Mouse (Mus musculus) naive thymus-derived CD4-positive, alpha-beta T cell, adult 2 months (primary cell): ENCODE measurements at regions not wholly inside any gene's neighbourhood (a gene's known extent, or its start where the extent isn't known, plus 50 kb on each side); places are given as distances from the start of the nearest gene placed in this dataset.

Experiments
- DNase-seq: peaks from one replicate; pipeline ENCODE4 v3.0.0-alpha.2; 2011; ENCODE audit warnings: low read depth

DNA sequence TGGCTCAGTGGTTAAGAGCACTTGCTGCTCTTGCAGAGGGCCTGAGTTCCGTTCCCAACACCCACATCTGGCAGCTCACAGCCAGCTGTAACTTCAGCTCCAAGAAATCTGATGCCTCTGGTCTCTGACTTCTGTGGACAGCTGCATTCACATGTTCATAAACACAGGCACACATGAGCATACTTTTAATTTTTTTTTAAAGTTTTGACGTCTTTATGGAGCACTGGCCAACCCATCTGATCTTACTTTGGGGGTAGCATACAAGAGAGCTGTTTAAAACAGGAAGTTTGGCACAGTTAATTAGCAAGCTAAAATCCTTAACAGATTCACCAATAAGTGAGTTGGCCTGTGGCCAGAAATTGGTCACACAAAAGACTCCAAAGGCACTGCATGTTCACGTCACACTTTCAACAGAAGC lies 81.2 kb upstream of the Atl2 start:
- no peak for DNase-seq

DNA sequence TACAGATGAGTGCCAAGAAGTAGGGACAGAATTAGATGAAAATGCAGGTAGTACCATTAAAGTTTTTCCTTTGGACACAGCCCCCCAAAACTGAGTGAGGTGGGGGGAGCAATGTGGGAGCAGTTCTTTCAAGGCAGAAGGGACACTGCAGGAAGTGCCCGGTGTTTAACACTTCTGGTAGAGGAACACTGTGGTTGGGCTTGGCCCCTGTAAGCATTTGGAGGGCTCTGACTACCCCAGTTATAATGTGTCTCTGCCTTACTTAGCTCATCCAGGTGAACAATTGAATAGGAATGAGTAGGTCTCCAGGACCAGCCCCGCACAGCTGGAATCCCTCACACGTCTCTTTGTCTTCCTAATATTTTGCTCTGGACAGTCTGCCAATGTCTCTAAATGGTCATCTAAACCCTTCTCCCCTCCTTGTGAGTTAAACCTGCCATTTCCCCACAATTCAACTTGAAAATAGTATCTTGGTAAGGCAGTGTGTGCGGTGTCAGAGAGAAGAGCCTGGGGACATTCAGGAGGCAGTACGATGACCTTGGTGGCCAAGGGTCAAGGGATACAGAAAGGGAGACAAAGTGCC lies 80.7 kb upstream of the Atl2 start:
- DNase-seq = no peak

DNA sequence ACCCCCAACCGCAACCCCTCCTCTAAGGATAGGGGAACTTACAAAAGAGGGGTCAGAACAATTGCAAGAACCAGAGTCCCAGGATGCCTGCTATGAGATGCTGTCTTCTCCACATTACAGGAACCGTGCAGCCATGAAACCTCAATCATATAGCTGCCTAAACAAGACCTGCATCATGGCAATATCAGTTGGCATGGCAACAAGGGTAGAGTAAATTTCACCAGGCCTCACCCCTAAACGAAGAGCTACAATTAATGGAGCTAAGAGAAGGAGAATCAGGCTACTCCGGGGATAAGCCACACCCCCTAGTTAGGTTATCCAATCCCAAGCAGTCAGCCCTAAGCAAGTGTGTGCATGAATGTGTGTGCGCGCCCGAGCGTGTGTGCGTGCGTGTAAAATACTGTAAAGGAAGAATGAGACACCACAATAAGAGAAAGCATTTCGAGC lies 80.1 kb upstream of the Atl2 start:
- peak; percentile 70 for DNase-seq

DNA sequence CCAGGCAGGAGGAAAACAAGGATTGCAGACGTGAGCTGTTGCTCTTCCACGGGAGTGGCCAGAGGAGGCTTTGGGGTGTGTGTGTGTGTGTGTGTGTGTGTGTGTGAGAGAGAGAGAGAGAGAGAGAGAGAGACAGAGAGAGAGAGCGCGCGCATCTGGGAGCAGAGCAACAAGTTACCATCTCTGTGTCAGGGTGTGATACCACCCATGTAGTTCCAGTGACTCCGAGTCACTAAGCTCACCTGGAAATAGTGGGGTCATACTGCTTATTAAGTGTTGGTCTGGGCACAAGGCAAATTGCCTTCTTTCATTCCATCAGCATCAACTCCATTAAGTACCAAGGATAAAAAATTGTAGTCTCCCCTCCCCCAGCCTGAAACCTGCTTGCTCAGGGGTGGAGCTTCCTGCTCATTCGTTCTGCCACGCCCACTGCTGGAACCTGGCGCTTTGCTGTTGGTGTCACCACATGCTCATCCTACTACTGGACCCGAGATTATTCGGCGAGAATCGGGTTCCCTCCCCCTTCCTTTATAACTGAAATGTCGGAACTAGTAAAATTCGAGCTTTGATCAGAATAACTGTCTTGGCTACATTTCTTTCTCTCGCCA lies 79.3 kb upstream of the Atl2 start:
- peak; percentile 62 for DNase-seq

DNA sequence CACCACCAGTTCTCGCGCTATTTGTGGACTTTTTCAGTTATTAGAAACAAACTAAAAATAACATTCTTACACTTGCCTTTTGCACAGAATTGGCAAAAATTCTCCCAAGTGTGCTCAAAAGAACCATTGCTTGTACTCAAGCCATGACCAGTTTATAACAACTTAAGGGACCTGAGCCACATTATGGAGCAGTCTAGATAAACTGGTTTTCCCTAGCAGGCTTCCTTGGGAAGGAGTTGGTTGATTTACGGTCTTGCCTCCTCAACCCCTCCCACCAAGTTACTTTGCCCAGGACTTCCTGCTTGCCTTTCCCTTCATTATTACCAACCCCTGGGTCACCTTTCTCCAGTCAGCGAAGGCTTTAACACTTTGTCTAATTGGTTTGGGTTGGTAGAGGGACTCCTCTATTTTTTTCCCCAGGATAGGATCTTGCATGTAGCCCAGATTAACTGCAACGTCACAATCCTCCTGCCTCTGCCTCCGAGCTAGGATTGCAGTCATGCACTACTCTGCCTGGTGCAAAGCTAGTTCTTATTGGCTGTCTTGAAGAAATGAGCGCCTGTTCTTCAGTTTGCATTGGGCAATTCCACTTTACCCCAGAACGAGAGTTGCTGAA lies 75.9 kb upstream of the Atl2 start:
- no peak for DNase-seq

DNA sequence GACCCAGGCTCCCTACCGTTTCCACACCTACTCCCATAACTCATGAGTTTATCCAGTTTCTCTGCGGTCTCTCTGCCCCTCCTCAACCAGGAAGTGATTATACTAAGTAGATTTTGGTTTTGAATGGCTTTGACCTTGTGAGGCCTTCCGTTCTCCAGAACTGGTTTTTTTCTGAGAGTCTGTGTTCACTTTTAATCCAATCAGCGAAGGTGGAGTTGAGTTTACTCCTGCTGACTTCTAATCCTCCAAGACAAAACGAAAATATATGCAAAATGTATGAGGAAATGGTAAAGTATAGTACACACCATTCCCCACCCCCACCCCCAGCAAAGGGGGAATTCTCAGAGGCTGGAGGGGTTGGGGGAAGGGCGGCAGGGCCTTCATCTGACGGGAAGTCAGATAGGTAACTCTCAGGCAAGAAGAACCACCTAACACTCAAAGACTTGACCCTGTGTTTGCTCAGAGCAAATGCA lies 73.6 kb upstream of the Atl2 start:
- DNase-seq = peak; percentile 39

DNA sequence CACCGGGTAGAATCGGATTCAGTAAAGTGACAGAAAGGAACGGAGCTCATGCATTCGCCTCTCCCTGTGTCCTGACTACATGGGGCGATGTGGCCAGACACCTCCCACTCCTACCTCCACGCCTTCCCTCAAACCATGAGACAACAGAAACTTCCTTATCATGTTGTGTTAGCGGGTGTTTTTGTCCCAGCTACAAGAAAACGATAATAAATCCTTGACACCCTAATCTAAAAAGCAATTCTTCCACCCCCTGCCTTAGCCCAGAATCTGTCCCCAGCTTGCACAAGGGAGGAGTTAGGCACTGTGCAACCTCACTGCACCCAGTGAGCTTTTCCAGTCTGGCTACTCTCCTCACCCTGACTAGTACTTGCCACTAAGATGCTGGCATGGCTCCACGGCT lies 72.9 kb upstream of the Atl2 start:
- DNase-seq = no peak

DNA sequence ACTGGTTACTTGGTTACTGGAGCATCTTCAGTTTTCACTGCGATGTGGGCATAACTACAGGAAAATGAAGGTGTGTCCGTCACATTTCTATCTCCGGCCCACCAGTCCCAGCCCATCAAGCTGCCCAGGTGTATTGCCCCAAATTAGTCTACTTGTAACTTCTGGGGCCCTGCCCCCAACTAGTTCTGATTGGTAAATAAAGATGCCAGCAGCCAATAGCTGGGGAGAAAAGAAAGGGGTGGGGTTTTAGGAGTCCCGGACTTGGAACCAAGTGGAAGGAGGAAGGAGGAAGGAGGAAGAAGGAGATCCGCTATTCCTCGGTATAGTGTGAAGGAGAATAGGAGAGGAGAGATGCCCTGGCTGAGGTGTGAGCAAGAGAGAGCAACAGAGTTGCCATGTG lies 71.1 kb upstream of the Atl2 start:
- DNase-seq = no peak

DNA sequence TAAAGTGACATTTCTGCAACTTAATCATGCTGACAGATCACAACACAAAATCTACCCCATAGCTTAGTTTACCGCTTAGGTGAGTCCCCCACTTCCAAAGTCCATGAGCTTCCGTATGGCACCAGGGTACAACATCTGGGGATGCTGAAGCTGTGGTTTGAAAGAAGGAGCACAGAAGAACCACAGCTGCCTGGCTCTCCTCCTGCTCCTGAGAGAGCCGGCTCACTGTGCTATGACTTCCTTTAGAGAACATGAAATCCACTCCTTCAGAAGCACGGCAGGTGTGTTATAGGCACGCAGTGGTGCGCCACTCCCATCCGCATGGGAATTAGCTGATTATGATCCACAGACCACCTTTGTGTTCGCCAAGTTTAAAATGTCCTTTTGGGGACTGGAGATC lies 69.7 kb upstream of the Atl2 start:
- DNase-seq = no peak

DNA sequence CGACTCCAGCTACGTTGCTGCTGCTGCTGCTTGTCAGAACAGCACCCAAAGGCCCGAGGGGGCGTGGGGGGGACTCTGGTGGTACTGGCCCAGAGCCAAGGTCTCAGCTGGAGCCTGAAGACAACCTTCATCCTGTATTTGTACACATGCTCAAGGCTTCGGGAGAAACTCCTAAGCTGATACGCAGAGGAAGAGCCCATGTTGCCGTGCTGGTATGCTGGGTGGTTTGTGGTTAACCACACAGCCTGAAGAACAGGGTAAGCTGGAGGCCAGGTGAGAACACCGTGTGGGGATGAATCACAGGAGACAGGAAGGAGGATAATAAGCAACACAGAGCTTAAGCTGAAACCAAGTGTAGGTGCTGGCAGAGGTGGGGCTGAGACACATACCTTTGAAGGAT lies 68.9 kb upstream of the Atl2 start:
- peak; percentile 85 for DNase-seq

DNA sequence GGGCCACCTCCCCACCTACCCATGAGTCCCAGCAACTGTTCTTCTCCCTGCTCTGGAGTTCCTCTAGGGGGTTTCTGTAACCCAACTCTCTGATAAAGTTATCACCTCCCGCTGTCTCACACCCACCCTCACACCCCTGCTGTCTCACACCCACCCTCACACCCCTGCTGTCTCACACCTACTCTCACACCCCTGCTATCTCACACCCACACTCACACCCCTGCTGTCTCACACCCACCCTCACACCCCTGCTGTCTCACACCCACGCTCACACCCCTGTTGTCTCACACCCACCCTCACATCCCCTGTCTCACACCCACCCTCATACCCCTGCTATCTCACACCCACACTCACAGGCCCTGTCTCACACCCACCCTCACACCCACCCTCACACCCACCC lies 67.4 kb upstream of the Atl2 start:
- no peak for DNase-seq

DNA sequence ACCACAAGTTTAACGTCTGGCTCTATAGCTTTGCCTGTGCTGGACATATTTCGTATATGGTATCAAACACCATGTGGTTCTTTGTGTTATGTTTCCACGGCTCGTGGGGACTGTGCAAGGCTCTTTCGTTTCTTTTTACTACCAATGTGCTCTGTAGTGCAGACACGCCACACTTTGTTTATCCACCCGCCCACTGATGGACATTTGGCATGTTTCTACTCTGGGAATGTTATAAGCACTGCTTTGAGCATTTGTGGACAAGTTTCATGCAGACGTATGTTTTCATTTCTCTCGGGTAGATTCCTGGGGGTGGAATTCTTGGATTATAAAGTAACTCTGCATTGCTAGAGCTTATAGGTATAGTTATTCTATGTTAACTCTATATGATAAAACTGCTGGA lies 65.5 kb upstream of the Atl2 start:
- DNase-seq = no peak

DNA sequence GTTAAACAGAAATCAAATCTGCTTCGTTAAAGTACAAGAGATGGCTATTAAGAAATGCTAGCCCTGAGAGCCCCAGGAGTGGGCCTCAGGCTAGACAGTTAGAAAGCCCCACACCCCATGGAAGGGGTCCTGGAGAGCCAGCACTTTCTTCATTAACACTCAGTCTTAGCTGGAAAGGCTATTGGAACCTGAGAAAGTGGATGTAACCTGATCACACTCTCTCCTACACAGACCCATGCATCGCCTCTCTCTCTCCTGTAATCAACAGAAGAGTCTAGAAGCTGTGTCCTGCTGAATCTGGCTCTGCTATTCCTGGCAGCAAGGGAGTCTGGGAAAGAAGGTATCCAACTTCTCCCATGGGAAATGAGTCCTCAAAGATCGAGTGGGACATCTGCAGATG lies 64.8 kb upstream of the Atl2 start:
- DNase-seq = no peak

DNA sequence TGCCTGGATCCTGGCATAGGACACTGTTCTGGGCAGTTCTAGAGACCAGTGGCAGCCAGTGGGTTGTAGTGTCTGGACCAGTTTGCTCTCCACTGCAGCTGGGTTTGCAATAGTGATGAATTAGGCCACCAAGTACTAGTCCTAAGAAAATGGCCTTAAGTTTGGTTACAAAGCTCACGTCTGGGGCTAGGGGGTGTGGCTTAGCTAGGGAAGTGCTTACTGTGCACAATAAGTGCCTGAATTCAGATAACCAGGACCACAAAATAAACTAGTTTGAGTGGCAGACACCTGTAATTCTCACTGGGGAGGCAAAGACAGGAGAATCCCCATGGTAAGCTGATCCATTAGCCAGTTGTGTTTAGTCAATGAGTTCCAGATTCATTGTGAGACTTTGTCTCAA lies 59.3 kb upstream of the Atl2 start:
- no peak for DNase-seq

DNA sequence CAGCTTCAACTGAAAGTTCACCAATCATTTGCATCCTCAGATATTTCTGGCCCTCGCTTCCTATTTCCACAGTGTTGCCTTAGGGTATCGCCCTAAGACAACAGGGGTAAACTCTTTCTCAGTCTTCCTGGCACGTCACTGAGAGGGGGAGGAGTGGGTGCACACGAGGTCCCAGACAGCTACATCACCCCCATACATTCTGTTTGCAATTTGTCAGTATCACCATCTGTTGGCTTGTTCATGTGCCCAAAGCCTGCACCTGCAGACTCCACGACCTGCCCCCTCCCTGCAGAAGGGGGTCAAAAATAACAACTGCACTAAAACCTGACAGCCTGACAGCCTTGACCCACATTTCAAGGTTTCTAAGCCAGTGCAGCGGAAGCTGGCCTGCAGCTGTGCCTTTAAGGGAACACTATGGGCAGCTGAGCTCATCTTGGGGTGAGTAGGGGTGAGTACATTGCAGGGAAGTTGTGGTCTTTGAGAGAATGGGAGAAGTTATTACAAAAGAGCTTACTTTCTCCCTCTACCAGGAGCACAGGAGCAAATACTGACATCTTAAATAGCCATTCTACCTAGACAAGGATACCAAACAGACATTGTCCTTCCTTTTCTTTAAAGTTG lies 58.8 kb upstream of the Atl2 start:
- DNase-seq = no peak

DNA sequence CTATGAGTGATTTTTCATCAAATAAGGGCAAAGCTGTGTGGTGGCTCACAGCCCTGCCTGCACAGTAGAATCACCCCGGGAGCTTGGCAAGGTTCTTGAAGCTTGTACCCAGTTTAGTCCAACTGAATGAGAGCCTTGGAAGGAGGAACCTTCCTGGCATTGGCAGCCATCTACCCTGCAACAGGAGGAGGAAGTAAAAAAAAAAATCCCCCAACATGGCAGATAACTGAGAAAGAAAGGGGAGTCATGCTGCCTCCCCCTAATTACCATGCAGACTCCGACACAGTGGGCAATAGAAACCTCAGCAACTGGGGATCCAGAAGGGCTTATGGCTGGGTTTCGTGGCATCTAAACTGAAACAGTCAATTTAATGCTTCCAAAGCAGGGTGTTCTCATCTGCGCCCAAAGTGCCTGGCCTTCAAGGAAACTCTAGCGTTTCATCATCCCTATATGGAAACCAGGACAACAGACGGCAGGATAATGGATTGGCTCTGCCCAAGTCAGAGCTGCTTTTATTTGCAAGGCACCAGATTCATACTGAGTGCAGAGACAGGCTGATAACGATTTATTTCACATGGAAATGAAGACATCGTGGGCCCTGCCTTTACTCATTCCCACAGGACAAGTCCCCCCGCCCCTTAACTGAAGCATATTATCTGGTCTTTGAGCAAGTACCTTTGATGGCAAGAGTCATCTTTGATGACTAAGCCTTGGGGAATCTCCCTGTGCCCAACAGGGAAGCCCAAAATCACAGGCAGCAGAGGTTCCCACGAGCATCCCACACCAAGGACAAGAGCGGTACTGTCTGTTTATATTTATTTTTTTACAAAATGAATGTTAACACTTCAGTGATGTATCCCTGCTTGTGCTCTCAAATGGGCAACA lies 52.9 kb upstream of the Atl2 start:
- DNase-seq = no peak
